Mouse (Mus musculus) G1E (cell line): ENCODE data around the gene Hook2. TPM values are rescaled to one million over a fixed set of nuclear protein-coding genes. Genes with fewer than 3 reads are reported as not detected.

Experiments used
- ATAC-seq: 2 replicates; pipeline ENCODE4 v1.8.0; 2016; ENCODE audit warnings: mild to moderate bottlenecking; ENCODE audit not compliant: insufficient number of reproducible peaks, poor library complexity, low FRiP score, severe bottlenecking; ENCODE audit errors: extremely low read depth
- DNase-seq: peaks from one replicate; pipeline ENCODE4 v3.0.0; 2012; ENCODE audit warnings: low spot score
- H3K27me3 ChIP-seq: 2 replicates; pipeline ENCODE4 v1.6.1; 2012; ENCODE audit warnings: mild to moderate bottlenecking, low read length, inconsistent platforms; ENCODE audit not compliant: insufficient read depth
- H3K36me3 ChIP-seq: replicated peaks from 2 replicates; pipeline ENCODE3; 2012; ENCODE audit warnings: mild to moderate bottlenecking, inconsistent platforms
- H3K4me1 ChIP-seq: 2 replicates; pipeline ENCODE4 v1.6.1; 2012; ENCODE audit warnings: low read depth, low read length, inconsistent platforms, mixed read lengths; ENCODE audit not compliant: insufficient read depth
- H3K4me3 ChIP-seq: 2 replicates; pipeline ENCODE4 v1.5.1; 2012; ENCODE audit warnings: low read depth, mild to moderate bottlenecking, inconsistent platforms, low read length, moderate library complexity, mixed read lengths
- H3K9me3 ChIP-seq: replicated peaks from 2 replicates; pipeline ENCODE4 v1.6.1; 2012; ENCODE audit warnings: inconsistent platforms
- CTCF ChIP-seq: IDR thresholded peaks from 2 replicates; pipeline ENCODE4 v1.5.1; 2012; ENCODE audit warnings: low read depth, low read length, inconsistent platforms, mixed read lengths
- GATA1 ChIP-seq: IDR thresholded peaks from 2 replicates; pipeline ENCODE4 v1.6.1; 2012; ENCODE audit warnings: borderline replicate concordance, low read length, inconsistent platforms, mixed read lengths
- GATA2 ChIP-seq: IDR thresholded peaks from 2 replicates; pipeline ENCODE4 v1.6.1; 2012; ENCODE audit warnings: low read depth, low read length, inconsistent platforms, borderline replicate concordance
- POLR2AphosphoS5 ChIP-seq: IDR thresholded peaks from 2 replicates; pipeline ENCODE4 v1.6.1; 2012; ENCODE audit warnings: low read depth, low read length, inconsistent platforms; ENCODE audit not compliant: insufficient replicate concordance
- TAL1 ChIP-seq: conservative IDR thresholded peaks from 2 replicates; pipeline ENCODE4 v1.6.1; 2012; ENCODE audit warnings: low read depth, low read length, inconsistent platforms, mixed read lengths
- polyA plus RNA-seq: library from polyadenylated mRNA; stranded (reverse); fragments of >175 nt; gene quantifications from 2 replicates; pipeline ENCODE4 v1.2.3, GENCODE M21; 2012
- total RNA-seq, 2 experiments: library from RNA; stranded (forward) in 1 of 2; stranded (reverse) in 1 of 2; fragments of 200-1000 nt in 1 of 2; fragments of >200 nt in 1 of 2; fragmentation: Nextera tagmentation in 1 of 2; gene quantifications; 2 replicates each; pipeline ENCODE4 v1.2.3; 2014 to 2017

Gene Hook2
- total and polyA plus RNA-seq, 3 experiments = 3.4 to 12.2 (median 8.2) TPM

GRCm38 (mm10) chr8:84946528-84947240, 43.7 kb upstream of the Hook2 start, which contains the start of gene Rtbdn:
TSS of gene Rtbdn (plus strand) at chr8:84946991.
- ATAC-seq (no peak), DNase-seq (no peak)
- Histone ChIP-seq H3K27me3 (peaks cover 56% of the 10 kb centered on the region), H3K9me3 (0 out of 2 replicates have a peak, but pooled peaks cover 6% of the 10 kb centered on the region), H3K4me3 (no peak within 1 kb of the TSS), H3K36me3 (no peaks in the 10 kb centered on the region), H3K4me1 (peaks cover 20% of the 10 kb centered on the region)
- TF ChIP-seq GATA2 (no peak), TAL1 (no peak), POLR2AphosphoS5 (no peak), GATA1 (no peak), CTCF (no peak)

GRCm38 (mm10) chr8:84947241-84947545, 43.2 kb upstream of the Hook2 start:
- TF ChIP-seq TAL1 (no peak), GATA1 (no peak), CTCF (no peak), POLR2AphosphoS5 (no peak), GATA2 (no peak)
- Histone ChIP-seq H3K4me1 (peaks cover 20% of the 10 kb centered on the region), H3K36me3 (no peaks in the 10 kb centered on the region), H3K27me3 (peaks cover 61% of the 10 kb centered on the region), H3K9me3 (0 out of 2 replicates have a peak, but pooled peaks cover 6% of the 10 kb centered on the region), H3K4me3 (no peak overlapping the region)
- ATAC-seq (no peak), DNase-seq (peak; percentile 54)

DNA sequence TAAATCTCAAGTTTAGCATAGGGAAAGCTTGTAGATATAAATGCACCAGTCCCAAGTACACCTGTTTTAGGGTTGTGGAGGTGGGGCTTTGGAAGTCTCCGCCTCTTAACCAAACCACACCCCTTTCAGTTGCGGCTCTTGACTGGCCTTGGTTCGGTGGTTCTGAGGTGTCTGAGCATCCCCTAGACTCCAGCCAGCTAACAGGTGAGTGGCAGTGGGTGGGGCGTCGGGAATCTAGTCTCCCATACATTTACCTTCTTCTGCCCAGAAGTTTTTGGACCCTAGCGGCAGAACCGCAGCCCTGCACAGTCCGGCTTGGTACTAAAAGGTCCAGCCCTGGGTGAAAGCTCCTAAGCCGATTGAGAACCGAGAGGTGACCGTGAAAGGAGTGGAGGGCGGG, 40.6 kb upstream of the Hook2 start:
- Histone ChIP-seq H3K9me3 (0 out of 2 replicates have a peak, but pooled peaks cover 6% of the 10 kb centered on the region), H3K27me3 (peaks cover 58% of the 10 kb centered on the region), H3K36me3 (no peaks in the 10 kb centered on the region), H3K4me1 (peaks cover 23% of the 10 kb centered on the region), H3K4me3 (no peak overlapping the region)
- TF ChIP-seq CTCF (no peak), TAL1 (no peak), GATA1 (no peak), GATA2 (no peak), POLR2AphosphoS5 (no peak)
- DNase-seq = no peak
- ATAC-seq = no peak

DNA sequence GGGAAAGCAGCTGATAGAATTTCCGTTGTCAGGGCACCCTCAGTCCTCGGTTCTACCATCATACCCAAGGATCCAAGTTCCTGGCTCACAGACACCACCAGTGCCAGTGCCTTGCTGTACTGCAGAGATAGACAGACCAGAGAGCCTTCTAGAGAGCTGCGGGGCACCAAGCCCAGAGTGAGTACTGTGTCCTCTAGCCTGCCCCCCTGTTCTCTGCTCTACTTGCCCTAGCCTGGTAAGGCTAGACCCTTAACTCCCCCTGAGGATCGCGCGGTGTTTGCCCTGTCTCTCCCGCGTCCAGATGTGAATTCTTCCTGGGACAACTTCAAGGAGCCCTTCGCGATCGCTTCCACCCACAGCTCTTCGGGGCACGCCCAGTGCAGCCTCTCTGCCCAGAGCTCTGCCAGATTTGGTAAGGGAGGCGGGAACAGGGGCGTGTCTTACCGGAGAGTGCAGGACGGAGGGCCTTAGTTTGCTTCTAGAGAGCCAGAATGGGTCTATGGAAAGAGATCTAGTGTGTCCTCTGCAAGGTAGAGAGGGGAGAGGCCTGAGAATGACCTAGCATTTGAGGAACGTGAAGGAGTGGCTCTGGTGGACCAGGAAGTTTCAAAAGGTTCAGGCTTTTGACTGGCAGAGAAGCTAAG, 37.7 kb upstream of the Hook2 start:
- peaks cover 37% of the 10 kb centered on the region for H3K27me3 ChIP-seq
- H3K4me3 ChIP-seq = no peak overlapping the region; the same call in 1 of the 2 replicates
- no peak for ATAC-seq

GRCm38 (mm10) chr8:84956768-84957167, 33.6 kb upstream of the Hook2 start:
- Histone ChIP-seq H3K27me3 (peaks cover 15% of the 10 kb centered on the region), H3K4me3 (no peak overlapping the region), H3K4me1 (peaks cover 21% of the 10 kb centered on the region), H3K9me3 (no peaks in the 10 kb centered on the region), H3K36me3 (peaks cover 57% of the 10 kb centered on the region)
- no peak for TF ChIP-seq GATA2
- TF ChIP-seq GATA1 = no peak
- TF ChIP-seq TAL1 = no peak
- TF ChIP-seq POLR2AphosphoS5 = no peak
- peak; percentile 88 for TF ChIP-seq CTCF
- ATAC-seq = no peak
- DNase-seq = no peak

More for the DNA sequence above, 37.7 kb upstream of the Hook2 start:
- DNase-seq = no peak
- 0 out of 2 replicates have a peak, but pooled peaks cover 1% of the 10 kb centered on the region for H3K9me3 ChIP-seq
- H3K4me1 ChIP-seq = peaks cover 13% of the 10 kb centered on the region
- TF ChIP-seq GATA2 (no peak), POLR2AphosphoS5 (no peak), TAL1 (no peak)
- H3K36me3 ChIP-seq = peaks cover 22% of the 10 kb centered on the region

- TF ChIP-seq GATA2 (no peak), TAL1 (no peak)
- Histone ChIP-seq H3K4me3 (no peak overlapping the region), H3K4me1 (peaks cover 23% of the 10 kb centered on the region), H3K27me3 (no peaks in the 10 kb centered on the region), H3K9me3 (no peaks in the 10 kb centered on the region), H3K36me3 (peaks cover 80% of the 10 kb centered on the region)
- DNase-seq (no peak), ATAC-seq (no peak)
Measured at GRCm38 (mm10) chr8:84959811-84960210, 30.6 kb upstream of the Hook2 start.
